Mouse (Mus musculus) forebrain, embryonic 13.5 days (tissue): Measurements from ENCODE around the gene Kyat3. TPM values are rescaled to one million over a fixed set of nuclear protein-coding genes. Genes with fewer than 3 reads are reported as not detected.
"Not testable (repeated sequence)": the region's sequence is repeated elsewhere in the genome, so short reads cannot be mapped to it uniquely, and the experiment has no call there.

Source experiments
- ATAC-seq: fragments of 200-750 bp; cut with Nextera tagmentation; 2 replicates; pipeline ENCODE4 v1.8.0; 2017
- H3K27ac ChIP-seq: fragments of 300-500 bp; sonication (generic); 2 replicates; pipeline ENCODE4 v1.5.1; 2015; ENCODE audit warnings: inconsistent platforms, mild to moderate bottlenecking, moderate library complexity
- H3K27me3 ChIP-seq: fragments of 300-500 bp; sonication (generic); 2 replicates; pipeline ENCODE4 v1.6.1; 2015; ENCODE audit warnings: mild to moderate bottlenecking, inconsistent platforms
- H3K36me3 ChIP-seq: fragments of 300-500 bp; sonication (generic); 2 replicates; pipeline ENCODE4 v1.6.1; 2015; ENCODE audit warnings: mild to moderate bottlenecking, inconsistent platforms; ENCODE audit not compliant: poor library complexity, severe bottlenecking
- H3K4me1 ChIP-seq: fragments of 300-500 bp; sonication (generic); 2 replicates; pipeline ENCODE4 v1.6.1; 2015; ENCODE audit warnings: inconsistent platforms
- H3K4me2 ChIP-seq: fragments of 300-500 bp; sonication (generic); 2 replicates; pipeline ENCODE4 v1.6.1; 2015; ENCODE audit warnings: inconsistent platforms, mild to moderate bottlenecking, moderate library complexity
- H3K4me3 ChIP-seq: fragments of 300-500 bp; sonication (generic); 2 replicates; pipeline ENCODE4 v1.5.1; 2015; ENCODE audit warnings: mild to moderate bottlenecking, inconsistent platforms
- H3K9ac ChIP-seq: fragments of 300-500 bp; sonication (generic); 2 replicates; pipeline ENCODE4 v1.6.1; 2015; ENCODE audit warnings: mild to moderate bottlenecking, inconsistent platforms
- H3K9me3 ChIP-seq: fragments of 300-500 bp; sonication (generic); replicated peaks from 2 replicates; pipeline ENCODE4 v1.6.1; 2016; ENCODE audit warnings: inconsistent platforms
- WGBS: fragments of 180-500 bp; shearing (Covaris S2); methylation state at CpG from one replicate; pipeline ENCODE4 v1.1.7; 2015; 5-methylcytosine and 5-hydroxymethylcytosine counted together
- polyA plus RNA-seq: library from polyadenylated mRNA; unstranded; fragments of >200 nt; fragmentation: Nextera tagmentation; extraction: Ambion mirVana; gene quantifications from 2 replicates; pipeline ENCODE4 v1.2.1, GENCODE M21; 2015

Gene Kyat3
- polyA plus RNA-seq = 6.7 and 6.9 TPM in 2 replicates

GRCm38 (mm10) chr3:142700442-142701322 is at the start of gene Kyat3:
Gene Kyat3 (plus strand): TSS chr3:142701051.
- Histone ChIP-seq H3K36me3 (no peaks in the 10 kb centered on the region), H3K27me3 (peaks cover 18% of the 10 kb centered on the region), H3K9me3 (no peaks in the 10 kb centered on the region), H3K9ac (peak within 1 kb of the TSS; percentile 64), H3K27ac (no peak within 1 kb of the TSS), H3K4me1 (peaks cover 12% of the 10 kb centered on the region; the same call in 1 of the 2 replicates), H3K4me3 (peak within 1 kb of the TSS; percentile 57), H3K4me2 (peak within 1 kb of the TSS; percentile 85)
- ATAC-seq = peak; percentile 100
- under 1% methylated on average over 48 of the region's 48 CpGs for WGBS

GRCm38 (mm10) chr3:142664723-142665122 is 36.1 kb upstream of the Kyat3 start:
- no peaks in the 10 kb centered on the region for H3K4me1 ChIP-seq
- H3K9me3 ChIP-seq = peaks cover 9% of the 10 kb centered on the region
- no peak overlapping the region for H3K27ac ChIP-seq
- H3K4me3 ChIP-seq = no peak overlapping the region
- H3K4me2 ChIP-seq = no peak overlapping the region
- H3K9ac ChIP-seq = no peak overlapping the region
- H3K36me3 ChIP-seq = no peaks in the 10 kb centered on the region
- no peak for ATAC-seq
- H3K27me3 ChIP-seq = no peaks in the 10 kb centered on the region
- WGBS = 96% methylated on average over 8 of the region's 8 CpGs

GRCm38 (mm10) chr3:142674607-142675006 is 26.2 kb upstream of the Kyat3 start:
- Histone ChIP-seq H3K4me1 (no peaks in the 10 kb centered on the region), H3K36me3 (no peaks in the 10 kb centered on the region), H3K4me3 (no peak overlapping the region), H3K27ac (no peak overlapping the region), H3K9ac (no peak overlapping the region), H3K4me2 (no peak overlapping the region), H3K9me3 (no peaks in the 10 kb centered on the region), H3K27me3 (no peaks in the 10 kb centered on the region)
- WGBS = 77% methylated on average over 1 of the region's 1 CpGs
- ATAC-seq = no peak

GRCm38 (mm10) chr3:142687939-142688338 is 12.9 kb upstream of the Kyat3 start:
- no peaks in the 10 kb centered on the region for H3K36me3 ChIP-seq
- ATAC-seq = no peak
- H3K27ac ChIP-seq = no peak overlapping the region
- no peaks in the 10 kb centered on the region for H3K27me3 ChIP-seq
- no peak overlapping the region for H3K4me3 ChIP-seq
- peaks cover 12% of the 10 kb centered on the region for H3K9me3 ChIP-seq
- H3K4me2 ChIP-seq = no peak overlapping the region
- H3K9ac ChIP-seq = no peak overlapping the region
- no peaks in the 10 kb centered on the region for H3K4me1 ChIP-seq
- WGBS = 77% methylated on average over 23 of the region's 23 CpGs

- Histone ChIP-seq H3K9me3 (peaks cover 12% of the 10 kb centered on the region), H3K4me1 (no peaks in the 10 kb centered on the region), H3K27me3 (no peaks in the 10 kb centered on the region), H3K9ac (no peak overlapping the region), H3K4me2 (no peak overlapping the region), H3K4me3 (no peak overlapping the region), H3K36me3 (no peaks in the 10 kb centered on the region), H3K27ac (no peak overlapping the region)
- WGBS = 50% methylated on average over 13 of the region's 13 CpGs
- ATAC-seq = no peak
Observed at GRCm38 (mm10) chr3:142688353-142688752, 12.5 kb upstream of the Kyat3 start.

GRCm38 (mm10) chr3:142696517-142696916 is 4.3 kb upstream of the Kyat3 start:
- H3K4me3 ChIP-seq = no peak overlapping the region
- H3K9me3 ChIP-seq = no peaks in the 10 kb centered on the region
- no peak overlapping the region for H3K27ac ChIP-seq
- peaks cover 11% of the 10 kb centered on the region; the same call in 1 of the 2 replicates for H3K27me3 ChIP-seq
- 90% methylated on average over 2 of the region's 2 CpGs for WGBS
- no peak for ATAC-seq
- H3K36me3 ChIP-seq = no peaks in the 10 kb centered on the region
- H3K9ac ChIP-seq = no peak overlapping the region
- peaks cover 9% of the 10 kb centered on the region; the same call in 1 of the 2 replicates for H3K4me1 ChIP-seq
- H3K4me2 ChIP-seq = no peak overlapping the region

GRCm38 (mm10) chr3:142701407-142701989 is 647 bp downstream of the Kyat3 start:
- Histone ChIP-seq H3K9me3 (no peaks in the 10 kb centered on the region), H3K4me1 (peaks cover 12% of the 10 kb centered on the region; the same call in 1 of the 2 replicates), H3K9ac (peak overlapping the region; percentile 64), H3K27ac (no peak overlapping the region), H3K4me2 (peak overlapping the region; percentile 85), H3K27me3 (peaks cover 18% of the 10 kb centered on the region), H3K36me3 (no peaks in the 10 kb centered on the region), H3K4me3 (peak overlapping the region; percentile 57)
- WGBS = 32% methylated on average over 15 of the region's 15 CpGs
- no peak for ATAC-seq

GRCm38 (mm10) chr3:142706581-142707444 is 6.0 kb downstream of the Kyat3 start:
- Histone ChIP-seq H3K4me3 (no peak overlapping the region), H3K4me1 (no peaks in the 10 kb centered on the region), H3K36me3 (no peaks in the 10 kb centered on the region), H3K9ac (no peak overlapping the region), H3K4me2 (no peak overlapping the region), H3K27ac (no peak overlapping the region), H3K27me3 (peaks cover 4% of the 10 kb centered on the region), H3K9me3 (no peaks in the 10 kb centered on the region)
- no peak for ATAC-seq
- WGBS = 87% methylated on average over 17 of the region's 17 CpGs

- peak; percentile 41 for ATAC-seq
- H3K4me2 ChIP-seq, H3K4me3 ChIP-seq, H3K36me3 ChIP-seq, H3K9me3 ChIP-seq, H3K4me1 ChIP-seq, H3K9ac ChIP-seq, H3K27ac ChIP-seq, H3K27me3 ChIP-seq: not testable (repeated sequence)
- 85% methylated on average over 13 of the region's 13 CpGs for WGBS
Observed at GRCm38 (mm10) chr3:142708181-142708848, 7.5 kb downstream of the Kyat3 start.

- WGBS = 50% methylated on average over 13 of the region's 13 CpGs
- H3K27ac ChIP-seq = no peak overlapping the region
- peaks cover 6% of the 10 kb centered on the region; the same call in 1 of the 2 replicates for H3K9me3 ChIP-seq
Observed at GRCm38 (mm10) chr3:142708849-142709419, 8.1 kb downstream of the Kyat3 start.

GRCm38 (mm10) chr3:142710360-142711007 is 9.6 kb downstream of the Kyat3 start:
- Histone ChIP-seq H3K27ac (no peak overlapping the region), H3K4me2 (no peak overlapping the region), H3K27me3 (no peaks in the 10 kb centered on the region), H3K4me1 (no peaks in the 10 kb centered on the region), H3K9ac (no peak overlapping the region), H3K4me3 (no peak overlapping the region), H3K36me3 (no peaks in the 10 kb centered on the region), H3K9me3 (peaks cover 10% of the 10 kb centered on the region; the same call in 1 of the 2 replicates)
- peak; percentile 60 for ATAC-seq
- 28% methylated on average over 10 of the region's 10 CpGs for WGBS

More at GRCm38 (mm10) chr3:142708849-142709419, 8.1 kb downstream of the Kyat3 start:
- Histone ChIP-seq H3K9ac (no peak overlapping the region), H3K4me2 (no peak overlapping the region), H3K4me1 (no peaks in the 10 kb centered on the region), H3K4me3 (no peak overlapping the region), H3K36me3 (no peaks in the 10 kb centered on the region), H3K27me3 (no peaks in the 10 kb centered on the region)
- peak; percentile 73 for ATAC-seq
